Mouse (Mus musculus) heart, embryonic 15.5 days (tissue): ENCODE results near the gene Neurl4. TPM values are rescaled to one million over a fixed set of nuclear protein-coding genes. Genes with fewer than 3 reads are reported as not detected.

Source experiments
- ATAC-seq: fragments of 200-750 bp; cut with Nextera tagmentation; replicated peaks from 2 replicates; pipeline ENCODE4 v1.8.0; 2017; ENCODE audit warnings: low read depth, moderate TSS enrichment; ENCODE audit not compliant: insufficient number of reproducible peaks, insufficient read depth, low FRiP score
- H3K27ac ChIP-seq: fragments of 300-500 bp; sonication (generic); 2 replicates; pipeline ENCODE4 v1.5.1; 2015; ENCODE audit warnings: mild to moderate bottlenecking, inconsistent platforms
- H3K27me3 ChIP-seq: fragments of 300-500 bp; sonication (generic); 2 replicates; pipeline ENCODE4 v1.6.1; 2015; ENCODE audit warnings: inconsistent platforms
- H3K36me3 ChIP-seq: fragments of 300-500 bp; sonication (generic); 2 replicates; pipeline ENCODE4 v1.6.1; 2015; ENCODE audit warnings: mild to moderate bottlenecking, inconsistent platforms
- H3K4me1 ChIP-seq: fragments of 300-500 bp; sonication (generic); replicated peaks from 2 replicates; pipeline ENCODE4 v1.6.1; 2015; ENCODE audit warnings: inconsistent platforms
- H3K4me2 ChIP-seq: fragments of 300-500 bp; sonication (generic); 2 replicates; pipeline ENCODE4 v1.6.1; 2015; ENCODE audit warnings: inconsistent platforms, mild to moderate bottlenecking, moderate library complexity
- H3K4me3 ChIP-seq: fragments of 300-500 bp; sonication (generic); 2 replicates; pipeline ENCODE4 v1.5.1; 2015; ENCODE audit warnings: mild to moderate bottlenecking, inconsistent platforms
- H3K9ac ChIP-seq: fragments of 300-500 bp; sonication (generic); 2 replicates; pipeline ENCODE4 v1.6.1; 2015; ENCODE audit warnings: mild to moderate bottlenecking, inconsistent platforms
- H3K9me3 ChIP-seq: fragments of 300-500 bp; sonication (generic); replicated peaks from 2 replicates; pipeline ENCODE4 v1.6.1; 2016; ENCODE audit warnings: inconsistent platforms
- WGBS: fragments of 180-500 bp; shearing (Covaris S2); methylation state at CpG from one replicate; pipeline ENCODE4 v1.1.7; 2015; ENCODE audit warnings: mixed read lengths; 5-methylcytosine and 5-hydroxymethylcytosine counted together
- polyA plus RNA-seq: library from polyadenylated mRNA; unstranded; fragments of >200 nt; fragmentation: Nextera tagmentation; extraction: Ambion mirVana; gene quantifications from 2 replicates; pipeline ENCODE4 v1.2.1, GENCODE M21; 2015

The Neurl4 gene
- polyA plus RNA-seq, 1 experiment from 2014 or later: 5.2 TPM

DNA sequence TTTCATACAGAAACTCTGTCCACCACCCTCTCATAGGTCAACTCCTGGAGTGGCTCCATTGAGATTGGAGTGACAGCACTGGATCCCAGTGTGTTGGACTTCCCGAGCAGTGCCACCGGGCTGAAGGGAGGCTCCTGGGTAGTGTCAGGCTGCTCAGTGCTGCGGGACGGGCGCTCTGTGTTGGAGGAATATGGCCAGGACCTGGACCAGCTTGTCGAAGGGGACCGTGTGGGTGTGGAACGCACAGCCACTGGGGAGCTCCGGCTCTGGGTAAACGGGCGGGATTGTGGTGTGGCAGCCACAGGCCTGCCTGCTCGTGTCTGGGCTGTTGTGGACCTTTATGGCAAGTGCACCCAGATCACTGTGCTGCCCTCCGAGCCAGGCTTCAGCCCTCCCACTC lies 2.1 kb downstream of the Neurl4 start:
- Histone ChIP-seq H3K27ac (no peak overlapping the region), H3K9ac (peak overlapping the region; percentile 93; the same call in 1 of the 2 replicates), H3K27me3 (no peaks in the 10 kb centered on the region), H3K4me1 (peaks cover 30% of the 10 kb centered on the region), H3K36me3 (peaks cover 43% of the 10 kb centered on the region), H3K4me2 (peak overlapping the region; percentile 87), H3K9me3 (no peaks in the 10 kb centered on the region), H3K4me3 (peak overlapping the region; percentile 95)
- ATAC-seq: no peak
- 79% methylated on average over 13 of the region's 13 CpGs for WGBS

DNA sequence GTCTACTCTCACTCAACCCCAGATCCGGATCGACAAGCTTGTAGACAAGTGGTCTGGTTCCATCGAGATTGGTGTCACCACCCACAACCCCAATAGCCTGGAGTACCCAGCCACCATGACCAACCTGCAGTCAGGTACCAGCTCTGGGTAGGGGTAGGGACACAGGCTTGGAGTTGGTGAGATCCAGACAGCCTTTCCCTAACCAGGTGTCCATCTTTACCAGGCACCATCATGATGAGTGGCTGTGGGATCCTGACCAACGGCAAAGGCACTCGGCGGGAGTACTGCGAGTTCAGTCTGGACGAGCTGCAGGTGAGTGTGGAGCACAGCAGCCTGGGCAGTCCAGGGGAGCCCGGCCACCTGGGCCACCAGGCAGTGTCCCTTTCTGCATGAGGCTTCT lies 3.4 kb downstream of the Neurl4 start:
- Histone ChIP-seq H3K27ac (no peak overlapping the region), H3K36me3 (peaks cover 56% of the 10 kb centered on the region), H3K9me3 (no peaks in the 10 kb centered on the region), H3K9ac (no peak overlapping the region), H3K4me3 (no peak overlapping the region), H3K27me3 (no peaks in the 10 kb centered on the region), H3K4me1 (peaks cover 24% of the 10 kb centered on the region), H3K4me2 (no peak overlapping the region)
- 95% methylated on average over 9 of the region's 9 CpGs for WGBS
- ATAC-seq: no peak

DNA sequence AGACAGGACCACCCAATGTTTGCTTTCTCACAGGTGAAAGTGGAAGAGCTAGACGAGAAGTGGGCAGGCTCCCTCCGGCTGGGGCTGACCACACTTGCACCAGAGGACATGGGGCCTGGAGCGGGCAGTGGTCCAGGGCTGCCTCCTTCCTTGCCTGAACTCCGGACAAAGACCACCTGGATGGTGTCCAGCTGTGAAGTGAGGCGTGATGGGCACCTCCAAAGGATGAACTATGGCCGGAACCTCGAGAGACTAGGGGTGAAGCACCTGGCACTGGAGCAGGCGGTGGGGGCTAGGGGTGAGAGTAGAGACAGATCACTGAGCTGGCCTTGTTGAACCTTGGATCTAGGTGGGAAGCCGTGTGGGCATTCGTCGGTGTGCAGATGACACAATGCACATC lies 7.8 kb downstream of the Neurl4 start:
- peaks cover 5% of the 10 kb centered on the region for H3K4me1 ChIP-seq
- WGBS: 92% methylated on average over 11 of the region's 11 CpGs
- H3K4me3 ChIP-seq: no peak overlapping the region
- H3K9ac ChIP-seq: no peak overlapping the region
- ATAC-seq: no peak
- H3K27ac ChIP-seq: no peak overlapping the region
- H3K9me3 ChIP-seq: no peaks in the 10 kb centered on the region
- H3K4me2 ChIP-seq: no peak overlapping the region
- H3K27me3 ChIP-seq: no peaks in the 10 kb centered on the region
- H3K36me3 ChIP-seq: peaks cover 96% of the 10 kb centered on the region

DNA sequence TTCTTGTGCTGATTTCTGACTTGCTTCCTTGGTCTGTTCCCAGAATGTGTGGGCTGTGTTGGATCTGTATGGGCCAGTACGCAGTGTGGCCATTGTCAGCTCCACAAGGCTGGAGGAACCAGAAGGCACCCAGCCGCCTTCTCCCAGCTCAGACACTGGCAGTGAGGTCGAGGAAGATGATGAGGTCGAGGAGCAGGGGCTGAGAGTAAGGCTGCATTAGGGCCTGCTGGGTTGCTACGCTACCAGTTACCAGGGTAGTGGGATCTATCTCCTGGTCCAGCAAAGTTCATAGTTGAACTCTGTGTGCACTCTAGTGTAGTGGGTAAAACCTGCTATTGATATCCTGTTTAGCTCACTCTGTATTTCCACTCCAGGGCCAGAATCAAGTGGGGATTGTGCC lies 8.3 kb downstream of the Neurl4 start:
- ATAC-seq: no peak
- Histone ChIP-seq H3K4me2 (no peak overlapping the region), H3K27ac (no peak overlapping the region), H3K9ac (no peak overlapping the region), H3K27me3 (no peaks in the 10 kb centered on the region), H3K9me3 (no peaks in the 10 kb centered on the region), H3K4me1 (peaks cover 6% of the 10 kb centered on the region), H3K36me3 (peaks cover 91% of the 10 kb centered on the region), H3K4me3 (no peak overlapping the region)
- 86% methylated on average over 5 of the region's 5 CpGs for WGBS

DNA sequence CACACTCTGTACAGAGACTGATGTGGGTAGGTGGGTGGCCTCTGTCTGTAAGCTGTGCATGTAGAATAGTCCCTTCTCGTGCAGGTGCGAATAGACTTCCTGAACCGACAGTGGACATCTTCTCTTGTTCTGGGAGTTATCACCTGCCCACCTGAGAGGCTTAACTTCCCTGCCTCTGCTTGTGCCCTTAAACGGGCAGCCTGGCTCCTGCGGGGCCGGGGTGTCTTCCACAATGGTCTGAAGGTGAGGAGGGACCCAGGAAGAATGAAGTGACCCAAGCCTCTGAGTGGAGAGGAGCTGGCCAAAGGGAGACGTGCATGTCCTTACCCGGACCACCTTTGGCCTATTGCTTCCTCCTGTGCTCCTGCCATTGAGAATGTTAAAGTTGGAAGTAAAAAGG lies 9.3 kb downstream of the Neurl4 start:
- WGBS: 92% methylated on average over 8 of the region's 8 CpGs
- no peak overlapping the region for H3K4me3 ChIP-seq

DNA sequence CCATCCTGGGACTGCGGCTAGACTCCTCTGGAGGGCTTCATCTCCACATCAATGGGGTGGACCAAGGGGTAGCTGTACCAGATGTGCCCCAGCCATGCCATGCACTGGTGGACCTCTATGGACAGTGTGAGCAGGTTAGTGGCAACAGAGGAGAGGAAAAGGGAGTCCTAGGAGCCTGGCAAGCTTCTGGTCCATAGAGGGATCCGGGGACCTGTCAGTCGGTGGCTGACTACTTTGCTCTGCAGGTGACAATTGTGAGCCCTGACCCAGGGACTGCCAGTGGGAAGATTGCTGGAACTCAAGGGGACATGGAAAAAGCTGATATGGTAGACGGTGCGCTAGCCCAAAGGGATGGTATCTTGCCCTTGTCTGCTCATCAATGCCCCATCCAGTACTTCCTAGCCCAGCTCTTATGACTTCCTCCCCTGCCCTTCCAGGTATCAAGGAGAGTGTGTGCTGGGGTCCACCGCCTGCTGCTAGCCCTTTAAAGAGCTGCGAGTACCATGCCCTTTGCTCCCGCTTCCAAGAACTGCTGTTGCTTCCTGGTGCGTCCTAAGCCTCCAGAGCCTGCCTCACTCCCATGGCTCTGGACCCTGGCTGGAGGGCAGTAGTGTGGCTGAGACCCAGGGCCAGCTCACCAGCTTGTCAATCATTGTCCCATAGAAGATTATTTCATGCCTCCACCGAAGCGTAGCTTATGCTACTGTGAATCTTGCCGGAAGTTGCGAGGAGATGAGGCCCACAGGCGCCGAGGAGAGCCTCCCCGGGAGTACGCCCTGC lies 10.1 kb downstream of the Neurl4 start:
- H3K4me2 ChIP-seq: no peak overlapping the region
- peaks cover 23% of the 10 kb centered on the region for H3K4me1 ChIP-seq
- H3K9ac ChIP-seq: no peak overlapping the region
- H3K27me3 ChIP-seq: no peaks in the 10 kb centered on the region
- 90% methylated on average over 17 of the region's 17 CpGs for WGBS
- no peak overlapping the region for H3K27ac ChIP-seq
- peaks cover 83% of the 10 kb centered on the region for H3K36me3 ChIP-seq
- no peak overlapping the region for H3K4me3 ChIP-seq
- H3K9me3 ChIP-seq: no peaks in the 10 kb centered on the region
- ATAC-seq: no peak

More for the DNA sequence above, 9.3 kb downstream of the Neurl4 start:
- Histone ChIP-seq H3K36me3 (peaks cover 83% of the 10 kb centered on the region), H3K9me3 (no peaks in the 10 kb centered on the region), H3K9ac (no peak overlapping the region), H3K4me1 (peaks cover 15% of the 10 kb centered on the region), H3K4me2 (no peak overlapping the region), H3K27ac (no peak overlapping the region), H3K27me3 (no peaks in the 10 kb centered on the region)
- no peak for ATAC-seq

DNA sequence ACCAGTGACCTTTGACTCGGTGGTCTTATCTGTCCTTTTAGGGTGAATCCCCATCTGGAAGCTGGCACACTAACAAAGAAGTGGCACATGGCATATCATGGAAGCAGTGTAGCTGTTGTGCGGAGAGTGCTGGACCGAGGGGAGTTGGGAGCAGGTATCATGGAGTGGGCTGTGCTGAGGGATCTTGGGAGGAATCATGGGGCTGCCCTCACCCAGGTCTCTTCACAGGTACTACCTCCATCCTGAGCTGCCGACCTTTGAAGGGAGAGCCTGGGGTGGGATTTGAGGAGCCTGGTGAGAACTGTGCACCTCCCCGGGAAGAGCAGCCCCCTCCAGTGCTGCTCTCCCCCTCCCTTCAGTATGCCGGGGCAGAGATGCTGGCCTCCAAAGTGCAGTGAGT lies 10.8 kb downstream of the Neurl4 start:
- WGBS: 81% methylated on average over 6 of the region's 6 CpGs
- H3K4me3 ChIP-seq: no peak overlapping the region
- H3K27me3 ChIP-seq: no peaks in the 10 kb centered on the region
- H3K4me1 ChIP-seq: peaks cover 28% of the 10 kb centered on the region
- ATAC-seq: no peak
- H3K36me3 ChIP-seq: peaks cover 83% of the 10 kb centered on the region
- H3K4me2 ChIP-seq: no peak overlapping the region
- H3K9me3 ChIP-seq: no peaks in the 10 kb centered on the region
- no peak overlapping the region for H3K27ac ChIP-seq
- H3K9ac ChIP-seq: no peak overlapping the region

DNA sequence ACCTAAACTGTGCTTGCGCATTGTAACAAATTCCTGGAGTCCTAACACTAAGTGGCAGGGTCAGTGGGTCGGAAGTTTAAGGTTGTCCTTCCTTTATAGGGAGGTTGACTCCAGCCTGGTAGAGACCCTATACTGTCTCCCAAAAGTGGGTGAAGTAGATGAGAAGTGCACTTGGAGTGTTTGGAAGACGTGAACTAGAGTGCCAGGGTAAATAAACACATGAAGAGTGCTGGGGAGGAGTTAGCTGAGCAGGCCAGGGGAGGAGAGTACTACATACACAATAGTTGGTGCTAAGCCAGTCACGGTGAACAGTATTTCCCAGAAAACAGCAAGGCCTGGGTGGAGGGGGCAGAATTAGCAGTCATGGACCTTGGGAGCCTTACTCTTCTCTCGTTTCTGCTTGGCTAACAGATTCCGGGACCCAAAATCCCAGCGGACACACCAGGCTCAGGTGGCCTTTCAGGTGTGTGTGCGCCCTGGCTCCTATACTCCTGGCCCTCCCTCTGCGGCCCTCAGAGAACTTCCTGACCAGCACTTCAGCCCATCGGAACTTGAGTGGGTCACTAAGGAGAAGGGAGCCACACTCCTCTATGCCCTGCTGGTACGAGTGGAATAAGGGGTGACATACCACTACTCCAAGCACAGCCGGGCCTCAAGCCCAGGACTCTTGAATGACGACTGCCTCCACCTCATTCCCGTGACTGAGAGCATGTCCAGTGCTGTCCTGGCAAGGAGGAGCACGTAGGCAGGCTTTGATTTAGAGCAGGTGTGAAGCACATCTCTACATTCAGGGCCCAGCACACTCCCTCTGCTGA lies 12.1 kb downstream of the Neurl4 start:
- Histone ChIP-seq H3K4me3 (peak overlapping the region; percentile 83), H3K27ac (0 out of 2 replicates have a peak overlapping the region, but pooled peaks have one; percentile 91), H3K4me2 (peak overlapping the region; percentile 93), H3K9ac (peak overlapping the region; percentile 79), H3K9me3 (no peaks in the 10 kb centered on the region), H3K36me3 (peaks cover 83% of the 10 kb centered on the region), H3K27me3 (no peaks in the 10 kb centered on the region), H3K4me1 (peaks cover 28% of the 10 kb centered on the region)
- WGBS: 72% methylated on average over 15 of the region's 15 CpGs
- no peak for ATAC-seq

DNA sequence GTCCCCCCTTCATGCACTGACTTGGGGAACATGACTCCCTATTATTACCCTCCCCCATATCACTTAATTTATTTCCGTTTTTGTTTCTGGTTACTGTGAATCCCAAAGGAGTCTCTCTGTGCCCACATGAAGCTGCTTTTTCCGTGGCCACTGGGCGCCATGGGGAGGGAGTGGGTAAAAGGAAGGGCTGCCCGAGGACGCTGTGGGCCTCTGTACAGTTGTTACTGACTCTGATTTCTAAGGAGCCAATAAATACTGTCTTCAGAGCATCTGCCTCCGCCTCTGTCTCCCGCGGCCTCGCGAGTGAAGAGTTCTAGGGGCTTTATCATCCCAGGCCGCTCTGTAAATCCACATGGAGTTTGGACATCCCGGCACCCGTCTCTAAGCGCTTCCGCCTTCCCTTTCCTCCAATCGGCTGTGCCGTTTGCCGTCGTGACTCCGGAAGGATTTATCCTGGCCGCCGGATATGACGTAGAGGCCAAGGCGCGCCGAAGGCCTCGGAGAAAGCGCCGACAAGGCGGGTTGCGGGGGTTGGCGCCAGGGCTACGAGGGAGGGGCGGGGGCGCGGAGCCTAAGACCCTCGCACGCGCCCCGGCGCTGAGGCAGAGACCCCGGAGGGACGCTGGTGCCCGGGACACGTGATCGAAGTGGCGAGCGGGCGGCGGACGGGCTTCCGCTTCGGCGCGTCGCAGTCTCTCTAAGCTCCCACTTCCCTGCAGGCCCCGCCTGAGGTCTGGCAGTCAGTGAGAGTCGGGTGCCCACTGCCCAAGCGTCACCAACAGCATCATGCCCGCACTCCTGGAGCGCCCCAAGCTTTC lies 12.9 kb downstream of the Neurl4 start, which contains the start of gene Gps2:
Gene Gps2, plus strand, starts transcription at position 335 of the 818 bp plus-strand sequence.
- Histone ChIP-seq H3K4me3 (peak within 1 kb of the TSS; percentile 83), H3K27me3 (no peaks in the 10 kb centered on the region), H3K4me1 (peaks cover 36% of the 10 kb centered on the region), H3K36me3 (peaks cover 83% of the 10 kb centered on the region), H3K27ac (peak within 1 kb of the TSS; percentile 91), H3K9me3 (no peaks in the 10 kb centered on the region), H3K9ac (peak within 1 kb of the TSS; percentile 79), H3K4me2 (peak within 1 kb of the TSS; percentile 93)
- 2% methylated on average over 61 of the region's 61 CpGs for WGBS
- ATAC-seq: peak; percentile 86

DNA sequence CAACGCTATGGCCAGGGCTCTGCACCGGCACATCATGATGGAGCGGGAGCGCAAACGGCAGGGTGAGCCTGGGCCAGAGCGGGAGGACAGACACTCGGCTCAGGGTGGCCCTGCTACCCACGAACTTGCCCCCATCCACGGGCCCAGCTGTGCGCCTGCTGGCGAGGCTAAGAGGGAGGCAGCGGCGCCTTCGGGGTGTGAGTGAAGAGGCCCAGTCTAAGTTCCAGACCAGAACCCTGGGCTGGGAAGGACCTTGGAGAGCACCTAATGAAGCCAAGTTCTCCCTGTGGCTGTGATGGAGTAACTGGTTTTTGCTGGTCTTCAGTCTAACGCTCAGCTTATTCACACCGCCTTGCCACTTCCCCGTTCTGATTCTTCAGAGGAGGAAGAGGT lies 13.5 kb downstream of the Neurl4 start:
- H3K27me3 ChIP-seq: no peaks in the 10 kb centered on the region
- H3K27ac ChIP-seq: peak overlapping the region; percentile 91
- 2% methylated on average over 17 of the region's 17 CpGs for WGBS
- H3K4me3 ChIP-seq: peak overlapping the region; percentile 83
- ATAC-seq: no peak
- H3K9ac ChIP-seq: peak overlapping the region; percentile 79
- peaks cover 80% of the 10 kb centered on the region for H3K36me3 ChIP-seq
- H3K4me2 ChIP-seq: peak overlapping the region; percentile 93
- H3K9me3 ChIP-seq: no peaks in the 10 kb centered on the region
- H3K4me1 ChIP-seq: peaks cover 42% of the 10 kb centered on the region

DNA sequence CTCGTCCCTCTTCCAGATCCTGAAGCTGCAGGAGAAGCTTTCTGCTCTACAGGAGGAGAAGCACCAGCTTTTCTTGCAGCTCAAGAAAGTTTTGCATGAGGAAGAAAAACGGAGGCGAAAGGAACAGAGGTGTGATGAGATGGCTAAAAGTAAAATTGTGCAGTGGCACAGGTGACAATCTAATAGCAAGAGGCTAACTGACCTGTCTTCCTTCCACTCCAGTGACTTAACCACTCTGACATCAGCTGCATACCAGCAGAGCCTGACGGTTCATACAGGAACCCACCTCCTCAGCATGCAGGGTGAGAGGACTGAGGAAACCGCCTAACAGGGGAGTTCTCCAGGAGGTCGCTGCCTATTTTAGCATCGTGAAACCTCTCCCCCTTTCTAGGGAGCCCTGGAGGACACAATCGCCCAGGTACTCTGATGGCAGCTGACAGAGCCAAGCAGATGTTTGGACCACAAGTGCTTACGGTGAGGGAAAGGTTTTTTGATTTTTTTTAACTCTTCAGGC lies 14.1 kb downstream of the Neurl4 start:
- no peaks in the 10 kb centered on the region for H3K27me3 ChIP-seq
- H3K36me3 ChIP-seq: peaks cover 74% of the 10 kb centered on the region
- peak overlapping the region; percentile 79; the same call in 1 of the 2 replicates for H3K9ac ChIP-seq
- H3K4me2 ChIP-seq: peak overlapping the region; percentile 93
- no peaks in the 10 kb centered on the region for H3K9me3 ChIP-seq
- peaks cover 45% of the 10 kb centered on the region for H3K4me1 ChIP-seq
- no peak overlapping the region for H3K27ac ChIP-seq
- no peak for ATAC-seq
- WGBS: 31% methylated on average over 9 of the region's 9 CpGs
- peak overlapping the region; percentile 83 for H3K4me3 ChIP-seq
